Mouse (Mus musculus) adrenal gland, adult 2 months (tissue): Measurements from ENCODE around the gene Tcam1. TPM values are rescaled to one million over a fixed set of nuclear protein-coding genes. Genes with fewer than 3 reads are reported as not detected.
A peak's percentile ranks its signal among the peaks of the same experiment; 100 is the strongest.

Experiments
- DNase-seq: peaks from one replicate; pipeline ENCODE4 v3.0.0; 2021
- polyA plus RNA-seq: library from polyadenylated mRNA; depleted of rRNA; stranded (reverse); fragments of >200 nt; gene quantifications from 2 replicates; pipeline ENCODE4 v1.2.3, GENCODE M21; 2012
- total RNA-seq, 2 experiments: library from RNA; stranded (reverse); gene quantifications; 2 replicates each; pipeline ENCODE4 v1.2.3; 2021

Gene Tcam1
- total and polyA plus RNA-seq, 3 experiments = 0.10 to 0.26 TPM; not detected in 1

- DNase-seq = no peak
These were observed 3.2 kb upstream of the Tcam1 start for GRCm38 (mm10) chr11:106273311-106273684.

- DNase-seq = no peak
These were observed 2.7 kb upstream of the Tcam1 start for GRCm38 (mm10) chr11:106273811-106274210.

- DNase-seq = no peak
These were observed 2.1 kb upstream of the Tcam1 start for GRCm38 (mm10) chr11:106274374-106274773.

- no peak for DNase-seq
These were observed 1.5 kb upstream of the Tcam1 start for GRCm38 (mm10) chr11:106274971-106275411.

GRCm38 (mm10) chr11:106282452-106282851 lies 6.0 kb downstream of the Tcam1 start:
- peak; percentile 61 for DNase-seq

- no peak for DNase-seq
These were observed 6.9 kb downstream of the Tcam1 start for GRCm38 (mm10) chr11:106283371-106283770.

GRCm38 (mm10) chr11:106284126-106284525 lies 7.7 kb downstream of the Tcam1 start:
- peak; percentile 67 for DNase-seq

- DNase-seq = no peak
These were observed 9.7 kb downstream of the Tcam1 start for GRCm38 (mm10) chr11:106286206-106286605.

- DNase-seq = no peak
These were observed 10.5 kb downstream of the Tcam1 start for GRCm38 (mm10) chr11:106286987-106287386.

- DNase-seq = peak; percentile 88
These were observed 12.9 kb downstream of the Tcam1 start for GRCm38 (mm10) chr11:106289369-106289768.

- DNase-seq = no peak
These were observed 13.9 kb downstream of the Tcam1 start for GRCm38 (mm10) chr11:106290376-106290775.

- no peak for DNase-seq
These were observed 15.4 kb downstream of the Tcam1 start for GRCm38 (mm10) chr11:106291861-106292260.

GRCm38 (mm10) chr11:106301765-106302164 lies 25.3 kb downstream of the Tcam1 start, which contains the start of gene Gh:
Gene Gh, minus strand, starts transcription at chr11:106301865.
- no peak for DNase-seq

- peak; percentile 46 for DNase-seq
These were observed 26.2 kb downstream of the Tcam1 start for GRCm38 (mm10) chr11:106302634-106303033.

- DNase-seq = no peak
These were observed 29.0 kb downstream of the Tcam1 start for GRCm38 (mm10) chr11:106305348-106306064.

- DNase-seq = no peak
These were observed 29.6 kb downstream of the Tcam1 start for GRCm38 (mm10) chr11:106306065-106306385.

GRCm38 (mm10) chr11:106306758-106307157 lies 30.3 kb downstream of the Tcam1 start:
- no peak for DNase-seq

- no peak for DNase-seq
These were observed 31.0 kb downstream of the Tcam1 start for GRCm38 (mm10) chr11:106307432-106307831.

GRCm38 (mm10) chr11:106308162-106308561 lies 31.7 kb downstream of the Tcam1 start:
- no peak for DNase-seq

GRCm38 (mm10) chr11:106310123-106310522 lies 33.7 kb downstream of the Tcam1 start:
- no peak for DNase-seq

- DNase-seq = no peak
These were observed 37.1 kb downstream of the Tcam1 start for GRCm38 (mm10) chr11:106313533-106313932.

- DNase-seq = no peak
These were observed 37.9 kb downstream of the Tcam1 start, which contains the start of gene Cd79b for GRCm38 (mm10) chr11:106314333-106314812. Gene Cd79b, minus strand, starts transcription at chr11:106314762.

GRCm38 (mm10) chr11:106316416-106316815 lies 39.9 kb downstream of the Tcam1 start:
- DNase-seq = no peak

- DNase-seq = no peak
These were observed 41.3 kb downstream of the Tcam1 start for GRCm38 (mm10) chr11:106317801-106318200.
